9 mouse cellular contexts compared by ENCODE assay signal in genomic region chr1:84470342-84470741, GRCm38 (mm10).
DNase-seq lines count a peak whose midpoint lies in the region; ATAC-seq and TF ChIP-seq lines count a peak whose summit lies in the region.
"Had no signal": no experiment of that assay in that cellular context is flagged by ENCODE, and none has a peak within 500 bp of the region (broad histone marks: within the 10 kb centered on the region; RNA-seq: fewer than 3 reads in every experiment).

No protein-coding gene starts in this region.

- no peak for TF ChIP-seq POLR2A in kidney, adult 2 months (IDR thresholded peaks at IDR 0.05; ENCODE audit: low read depth, low read length)

- H3K9ac ChIP-seq in kidney, embryonic 16.5 days (replicated peaks; ENCODE audit: low read length), result no peak overlapping the region
- H3K9ac ChIP-seq: embryonic facial prominence, embryonic 13.5 days had no signal

- no peak for ATAC-seq in kidney, embryonic 16.5 days (ENCODE audit: low FRiP score, low TSS enrichment)

- no peaks in the 10 kb centered on the region for H3K79me2 ChIP-seq in C2C12 (ENCODE audit: control insufficient read depth, insufficient read depth)

- no peak overlapping the region for H3K27ac ChIP-seq in kidney, adult 2 months (ENCODE audit: insufficient read depth, low read depth, low read length)
- no peak overlapping the region for H3K27ac ChIP-seq in kidney, embryonic 16.5 days (ENCODE audit: low read length)
- H3K27ac ChIP-seq in limb, embryonic 10.5 days, result no peak overlapping the region
- H3K27ac ChIP-seq: embryonic facial prominence, embryonic 13.5 days had no signal

- no peaks in the 10 kb centered on the region for H3K79me3 ChIP-seq in C2C12 (ENCODE audit: low read depth)

- H3K4me1 ChIP-seq in kidney, adult 2 months (ENCODE audit: control insufficient read depth, insufficient read depth, low read length), result no peaks in the 10 kb centered on the region
- no peaks in the 10 kb centered on the region for H3K4me1 ChIP-seq in kidney, embryonic 16.5 days (ENCODE audit: insufficient read depth, low read length)
- no peaks in the 10 kb centered on the region for H3K4me1 ChIP-seq in limb, embryonic 10.5 days
- H3K4me1 ChIP-seq: embryonic facial prominence, embryonic 13.5 days had no signal

- H3K27me3 ChIP-seq in kidney, adult 2 months (replicated peaks; ENCODE audit: control insufficient read depth, insufficient read depth, low read length), result no peaks in the 10 kb centered on the region
- H3K27me3 ChIP-seq in kidney, embryonic 16.5 days (ENCODE audit: insufficient read depth, low read length), result no peaks in the 10 kb centered on the region
- no peaks in the 10 kb centered on the region for H3K27me3 ChIP-seq in C2C12 (ENCODE audit: control insufficient read depth, insufficient read depth, insufficient read length)
- no peaks in the 10 kb centered on the region for H3K27me3 ChIP-seq in limb, embryonic 10.5 days (ENCODE audit: low read depth, poor library complexity, severe bottlenecking)

- peak; percentile 60 for TF ChIP-seq CTCF in kidney, adult 2 months (conservative IDR thresholded peaks at IDR 0.05; ENCODE audit: insufficient read depth, insufficient read length, low read depth, low read length)
- peak; percentile 23 for TF ChIP-seq CTCF in C2C12 (IDR thresholded peaks at IDR 0.05; ENCODE audit: control insufficient read depth, insufficient read depth, insufficient read length)

- H3K4me2 ChIP-seq in kidney, embryonic 16.5 days (replicated peaks; ENCODE audit: low read depth, low read length), result no peak overlapping the region
- H3K4me2 ChIP-seq: embryonic facial prominence, embryonic 13.5 days had no signal

- H3K9me3 ChIP-seq in kidney, embryonic 16.5 days (ENCODE audit: low read length), result peaks cover 3% of the 10 kb centered on the region; the same call in 1 of the 2 replicates
- no peaks in the 10 kb centered on the region for H3K9me3 ChIP-seq in limb, embryonic 10.5 days (replicated peaks)
- H3K9me3 ChIP-seq: embryonic facial prominence, embryonic 13.5 days had no signal

- no peak overlapping the region for H3ac ChIP-seq in C2C12 (ENCODE audit: control insufficient read depth, insufficient read length, low read depth)

- H3K36me3 ChIP-seq in kidney, adult 2 months (ENCODE audit: control insufficient read depth, insufficient read depth, low read length), result no peaks in the 10 kb centered on the region
- no peaks in the 10 kb centered on the region for H3K36me3 ChIP-seq in kidney, embryonic 16.5 days (ENCODE audit: insufficient read depth, low read length)
- H3K36me3 ChIP-seq in C2C12 (ENCODE audit: control insufficient read depth, insufficient read depth), result no peaks in the 10 kb centered on the region
- no peaks in the 10 kb centered on the region for H3K36me3 ChIP-seq in limb, embryonic 10.5 days
- H3K36me3 ChIP-seq: embryonic facial prominence, embryonic 13.5 days had no signal

- no peak for DNase-seq in kidney, adult 2 months
- DNase-seq in WW6 (ENCODE audit: low read depth, low spot score), result peak; percentile 16
- DNase-seq in limb, embryonic 10.5 days (ENCODE audit: low spot score), result peak; percentile 32
- DNase-seq in left cerebral cortex, adult 18-20 months (ENCODE audit: low spot score in 2 of 2), result no peak
- no peak for DNase-seq in cerebellum, adult 11 months
- DNase-seq: left cerebral cortex, postnatal 4 days had no signal

- 67% methylated on average over 4 of the region's 4 CpGs for WGBS in kidney, adult 2 months
- 70% methylated on average over 4 of the region's 4 CpGs for WGBS in kidney, embryonic 16.5 days
- WGBS in limb, embryonic 10.5 days, result 68% methylated on average over 4 of the region's 4 CpGs

- no peak overlapping the region for H3K4me3 ChIP-seq in kidney, adult 2 months (ENCODE audit: insufficient read depth, low read depth, low read length)
- H3K4me3 ChIP-seq in kidney, embryonic 16.5 days (ENCODE audit: low read length), result no peak overlapping the region
- no peak overlapping the region for H3K4me3 ChIP-seq in C2C12 (ENCODE audit: insufficient read depth, poor library complexity, severe bottlenecking)
- H3K4me3 ChIP-seq in limb, embryonic 10.5 days, result no peak overlapping the region
- H3K4me3 ChIP-seq: embryonic facial prominence, embryonic 13.5 days had no signal

TF ChIP-seq in C2C12, 6 proteins besides CTCF, POLR2A, EP300 and RAD21:
- TF ChIP-seq MAX (IDR thresholded peaks at IDR 0.05), result no peak
- TF ChIP-seq FOSL1 (IDR thresholded peaks at IDR 0.05; ENCODE audit: insufficient read depth, low read length, poor library complexity, severe bottlenecking), result no peak
- TF ChIP-seq MYOD1 (IDR thresholded peaks at IDR 0.05; ENCODE audit: control insufficient read depth, insufficient read length, low read depth), result no peak
- TF ChIP-seq MYOG (IDR thresholded peaks at IDR 0.05; ENCODE audit: control insufficient read depth, extremely low read depth, insufficient read length), result no peak
- TF ChIP-seq USF1 (IDR thresholded peaks at IDR 0.05; ENCODE audit: low read depth), result no peak
- TF ChIP-seq CEBPB (IDR thresholded peaks at IDR 0.05; ENCODE audit: low read depth), result no peak

Comparison
In these comparisons a context has a peak if more than half of its experiments do, and no peak if none do; other contexts are left out.
1. DNase-seq: peak in WW6 (single experiment) and limb, embryonic 10.5 days (single experiment); none in kidney, adult 2 months (single experiment), left cerebral cortex, adult 18-20 months (0 of 2) and cerebellum, adult 11 months (single experiment).